Mouse (Mus musculus) cortical plate, adult 2 months (tissue): ENCODE measurements around the gene Sema6d.

Experiments used
- CTCF ChIP-seq: fragments of 200-500 bp; IDR thresholded peaks from 2 replicates; pipeline ENCODE4 v1.5.1; 2011; ENCODE audit warnings: mild to moderate bottlenecking, control low read depth, low read length; ENCODE audit not compliant: insufficient read depth; ENCODE audit errors: extremely low read depth
- POLR2A ChIP-seq: fragments of 200-500 bp; IDR thresholded peaks from 2 replicates; pipeline ENCODE4 v1.6.1; 2011; ENCODE audit warnings: mild to moderate bottlenecking, low read length, control low read depth; ENCODE audit not compliant: insufficient read depth; ENCODE audit errors: extremely low read depth

- no peak for TF ChIP-seq CTCF
- TF ChIP-seq POLR2A, result no peak
These were observed 440.7 kb downstream of the Sema6d start for GRCm38 (mm10) chr2:124530441-124530840.
